Mouse (Mus musculus) neural tube, embryonic 12.5 days (tissue): ENCODE results near the gene Leo1. TPM values are rescaled to one million over a fixed set of nuclear protein-coding genes. Genes with fewer than 3 reads are reported as not detected.

Experiments used
- ATAC-seq: fragments of 200-750 bp; cut with Nextera tagmentation; 2 replicates; pipeline ENCODE4 v1.8.0; 2017; ENCODE audit warnings: low read depth, mild to moderate bottlenecking, moderate TSS enrichment, moderate library complexity; ENCODE audit not compliant: low FRiP score
- H3K27ac ChIP-seq: fragments of 300-500 bp; sonication (generic); 2 replicates; pipeline ENCODE4 v1.5.1; 2016
- H3K27me3 ChIP-seq: fragments of 300-500 bp; sonication (generic); replicated peaks from 2 replicates; pipeline ENCODE4 v1.6.1; 2016; ENCODE audit warnings: mild to moderate bottlenecking
- H3K36me3 ChIP-seq: fragments of 300-500 bp; sonication (generic); 2 replicates; pipeline ENCODE4 v1.6.1; 2016; ENCODE audit warnings: mild to moderate bottlenecking
- H3K4me1 ChIP-seq: fragments of 300-500 bp; sonication (generic); 2 replicates; pipeline ENCODE4 v1.6.1; 2016
- H3K4me2 ChIP-seq: fragments of 300-500 bp; sonication (generic); replicated peaks from 2 replicates; pipeline ENCODE4 v1.6.1; 2016; ENCODE audit warnings: mild to moderate bottlenecking
- H3K4me3 ChIP-seq: fragments of 300-500 bp; sonication (generic); 2 replicates; pipeline ENCODE4 v1.5.1; 2016
- H3K9ac ChIP-seq: fragments of 300-500 bp; sonication (generic); 2 replicates; pipeline ENCODE4 v1.6.1; 2016; ENCODE audit warnings: mild to moderate bottlenecking
- H3K9me3 ChIP-seq: fragments of 300-500 bp; sonication (generic); 2 replicates; pipeline ENCODE4 v1.6.1; 2016; ENCODE audit warnings: mild to moderate bottlenecking
- WGBS: fragments of 180-500 bp; shearing (Covaris S2); methylation state at CpG from one replicate; pipeline ENCODE4 v1.1.7; 2016; 5-methylcytosine and 5-hydroxymethylcytosine counted together
- polyA plus RNA-seq: library from polyadenylated mRNA; unstranded; fragments of >200 nt; fragmentation: Nextera tagmentation; extraction: Ambion mirVana; gene quantifications from 2 replicates; pipeline ENCODE4 v1.2.1, GENCODE M21; 2016

Leo1 gene
- 43.5 and 53.5 TPM in 2 replicates for polyA plus RNA-seq

GRCm38 (mm10) chr9:75440796-75441666 lies at the start of gene Leo1:
Leo1 (plus strand) TSS chr9:75441524.
- H3K4me3 ChIP-seq: peak within 1 kb of the TSS; percentile 70
- peaks cover 11% of the 10 kb centered on the region for H3K36me3 ChIP-seq
- peaks cover 12% of the 10 kb centered on the region for H3K4me1 ChIP-seq
- peak within 1 kb of the TSS; percentile 83 for H3K9ac ChIP-seq
- no peaks in the 10 kb centered on the region for H3K27me3 ChIP-seq
- peak within 1 kb of the TSS; percentile 53 for H3K27ac ChIP-seq
- peak; percentile 94 for ATAC-seq
- H3K9me3 ChIP-seq: no peaks in the 10 kb centered on the region
- peak within 1 kb of the TSS; percentile 91 for H3K4me2 ChIP-seq
- WGBS: 2% methylated on average over 41 of the region's 45 CpGs

- peaks cover 87% of the 10 kb centered on the region for H3K36me3 ChIP-seq
- no peak overlapping the region for H3K4me2 ChIP-seq
These were observed 48.1 kb upstream of the Leo1 start for GRCm38 (mm10) chr9:75393251-75393650.

GRCm38 (mm10) chr9:75395971-75396370 lies 45.4 kb upstream of the Leo1 start:
- Histone ChIP-seq H3K27me3 (no peaks in the 10 kb centered on the region), H3K4me2 (no peak overlapping the region), H3K9me3 (no peaks in the 10 kb centered on the region), H3K27ac (no peak overlapping the region), H3K4me1 (no peaks in the 10 kb centered on the region), H3K9ac (no peak overlapping the region), H3K4me3 (no peak overlapping the region), H3K36me3 (peaks cover 64% of the 10 kb centered on the region)
- WGBS: 90% methylated on average over 6 of the region's 6 CpGs
- ATAC-seq: no peak

More at GRCm38 (mm10) chr9:75393251-75393650, 48.1 kb upstream of the Leo1 start:
- Histone ChIP-seq H3K4me1 (no peaks in the 10 kb centered on the region), H3K9me3 (no peaks in the 10 kb centered on the region), H3K27me3 (no peaks in the 10 kb centered on the region), H3K4me3 (no peak overlapping the region), H3K27ac (no peak overlapping the region), H3K9ac (no peak overlapping the region)
- ATAC-seq: no peak
- 84% methylated on average over 12 of the region's 12 CpGs for WGBS

- no peak overlapping the region for H3K4me2 ChIP-seq
- H3K4me3 ChIP-seq: no peak overlapping the region
- no peak for ATAC-seq
- H3K9ac ChIP-seq: no peak overlapping the region
- H3K4me1 ChIP-seq: peaks cover 11% of the 10 kb centered on the region
- no peaks in the 10 kb centered on the region for H3K27me3 ChIP-seq
- H3K9me3 ChIP-seq: no peaks in the 10 kb centered on the region
- peaks cover 36% of the 10 kb centered on the region for H3K36me3 ChIP-seq
- WGBS: 90% methylated on average over 4 of the region's 4 CpGs
- H3K27ac ChIP-seq: no peak overlapping the region
These were observed 42.3 kb upstream of the Leo1 start for GRCm38 (mm10) chr9:75399069-75399468.

GRCm38 (mm10) chr9:75400639-75401038 lies 40.7 kb upstream of the Leo1 start:
- H3K27ac ChIP-seq: no peak overlapping the region
- no peaks in the 10 kb centered on the region for H3K27me3 ChIP-seq
- H3K9ac ChIP-seq: no peak overlapping the region
- no peak overlapping the region for H3K4me3 ChIP-seq
- ATAC-seq: no peak
- 84% methylated on average over 5 of the region's 5 CpGs for WGBS
- H3K4me1 ChIP-seq: peaks cover 26% of the 10 kb centered on the region
- no peak overlapping the region for H3K4me2 ChIP-seq
- peaks cover 26% of the 10 kb centered on the region for H3K36me3 ChIP-seq
- no peaks in the 10 kb centered on the region for H3K9me3 ChIP-seq

- 82% methylated on average over 20 of the region's 20 CpGs for WGBS
- Histone ChIP-seq H3K4me3 (no peak overlapping the region), H3K4me2 (no peak overlapping the region), H3K36me3 (peaks cover 14% of the 10 kb centered on the region), H3K4me1 (peaks cover 37% of the 10 kb centered on the region), H3K27ac (no peak overlapping the region), H3K9me3 (no peaks in the 10 kb centered on the region), H3K9ac (no peak overlapping the region), H3K27me3 (no peaks in the 10 kb centered on the region)
- no peak for ATAC-seq
These were observed 39.5 kb upstream of the Leo1 start for GRCm38 (mm10) chr9:75401593-75402504.

- Histone ChIP-seq H3K4me3 (no peak overlapping the region), H3K36me3 (no peaks in the 10 kb centered on the region), H3K9me3 (no peaks in the 10 kb centered on the region), H3K27ac (no peak overlapping the region), H3K27me3 (no peaks in the 10 kb centered on the region), H3K9ac (no peak overlapping the region), H3K4me1 (peaks cover 46% of the 10 kb centered on the region), H3K4me2 (no peak overlapping the region)
- no peak for ATAC-seq
- WGBS: 69% methylated on average over 3 of the region's 3 CpGs
These were observed 37.8 kb upstream of the Leo1 start for GRCm38 (mm10) chr9:75403520-75403919.

- Histone ChIP-seq H3K4me1 (peaks cover 46% of the 10 kb centered on the region), H3K4me3 (no peak overlapping the region), H3K27me3 (no peaks in the 10 kb centered on the region), H3K4me2 (no peak overlapping the region), H3K27ac (no peak overlapping the region), H3K36me3 (no peaks in the 10 kb centered on the region), H3K9me3 (no peaks in the 10 kb centered on the region), H3K9ac (no peak overlapping the region)
- WGBS: 88% methylated on average over 2 of the region's 2 CpGs
- ATAC-seq: no peak
These were observed 35.2 kb upstream of the Leo1 start for GRCm38 (mm10) chr9:75406121-75406520.

- 14% methylated on average over 10 of the region's 10 CpGs for WGBS
- H3K4me1 ChIP-seq: peaks cover 45% of the 10 kb centered on the region
- no peak for ATAC-seq
- no peaks in the 10 kb centered on the region for H3K36me3 ChIP-seq
- peak overlapping the region; percentile 74 for H3K4me2 ChIP-seq
- no peak overlapping the region for H3K27ac ChIP-seq
- peak overlapping the region; percentile 16 for H3K4me3 ChIP-seq
- no peaks in the 10 kb centered on the region for H3K9me3 ChIP-seq
- peak overlapping the region; percentile 33; the same call in 1 of the 2 replicates for H3K9ac ChIP-seq
- no peaks in the 10 kb centered on the region for H3K27me3 ChIP-seq
These were observed 33.5 kb upstream of the Leo1 start for GRCm38 (mm10) chr9:75407803-75408202.

- H3K4me2 ChIP-seq: peak overlapping the region; percentile 74
- WGBS: 1% methylated on average over 11 of the region's 11 CpGs
- H3K4me1 ChIP-seq: peaks cover 40% of the 10 kb centered on the region
- no peak for ATAC-seq
- H3K27me3 ChIP-seq: no peaks in the 10 kb centered on the region
- no peaks in the 10 kb centered on the region for H3K9me3 ChIP-seq
- no peaks in the 10 kb centered on the region for H3K36me3 ChIP-seq
- H3K4me3 ChIP-seq: peak overlapping the region; percentile 96
- H3K9ac ChIP-seq: peak overlapping the region; percentile 90
- no peak overlapping the region for H3K27ac ChIP-seq
These were observed 33.0 kb upstream of the Leo1 start for GRCm38 (mm10) chr9:75408204-75408826.

- H3K4me1 ChIP-seq: peaks cover 34% of the 10 kb centered on the region
- H3K4me2 ChIP-seq: peak overlapping the region; percentile 74
- no peaks in the 10 kb centered on the region for H3K36me3 ChIP-seq
- peak overlapping the region; percentile 98 for H3K27ac ChIP-seq
- H3K9me3 ChIP-seq: no peaks in the 10 kb centered on the region
- no peaks in the 10 kb centered on the region for H3K27me3 ChIP-seq
- peak overlapping the region; percentile 90 for H3K9ac ChIP-seq
- H3K4me3 ChIP-seq: peak overlapping the region; percentile 96
- ATAC-seq: peak; percentile 91
- under 1% methylated on average over 89 of the region's 90 CpGs for WGBS
These were observed 32.1 kb upstream of the Leo1 start for GRCm38 (mm10) chr9:75409031-75409851.
